Mouse (Mus musculus): Measurements from ENCODE around the gene Ubn1. TPM values are rescaled to one million over a fixed set of nuclear protein-coding genes. Genes with fewer than 3 reads are reported as not detected.

The Ubn1 gene
- polyA plus RNA-seq, 1 experiment from 2014 or later: 15.0 TPM

DNA sequence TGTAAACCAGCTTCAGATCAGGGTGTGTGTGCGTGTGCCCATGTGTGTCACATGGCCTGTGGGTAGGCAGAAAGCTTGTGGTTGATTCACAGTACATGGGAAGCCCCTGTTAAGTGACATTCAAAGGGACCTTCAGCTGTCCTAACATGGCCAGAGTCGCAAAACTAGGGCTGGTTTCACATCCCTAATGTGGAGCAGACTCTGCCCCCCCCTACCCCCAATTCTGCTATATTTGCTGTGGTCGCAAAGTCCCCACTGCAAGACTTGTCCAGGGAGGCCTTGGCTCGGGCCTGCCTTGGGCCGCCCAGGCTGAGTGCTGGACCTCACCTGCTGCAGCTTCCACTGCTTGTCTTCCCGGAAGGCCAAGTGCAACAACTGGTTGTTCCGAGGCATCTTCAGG lies 38.6 kb upstream of the Ubn1 start:
- H3K36me3 ChIP-seq (ENCODE audit: insufficient read depth, low read length): 0 out of 2 replicates have a peak, but pooled peaks cover 7% of the 10 kb centered on the region
- ATAC-seq: no peak
- no peak for DNase-seq (ENCODE audit: low spot score)
- WGBS: 79% methylated on average over 7 of the region's 7 CpGs
- TF ChIP-seq CTCF (IDR thresholded peaks at IDR 0.05) (no peak), EP300 (IDR thresholded peaks at IDR 0.05) (no peak)
- no peaks in the 10 kb centered on the region for H3K9me3 ChIP-seq (ENCODE audit: low read length)
- no peak overlapping the region for H3K4me2 ChIP-seq (replicated peaks; ENCODE audit: low read depth, low read length)
- H3K4me3 ChIP-seq (ENCODE audit: low read depth, low read length): no peak overlapping the region
- H3K9ac ChIP-seq (replicated peaks; ENCODE audit: low read depth): no peak overlapping the region
- no peaks in the 10 kb centered on the region for H3K27me3 ChIP-seq (replicated peaks; ENCODE audit: insufficient read depth, low read length)
- H3K27ac ChIP-seq (ENCODE audit: low read length): no peak overlapping the region
- peaks cover 9% of the 10 kb centered on the region; the same call in 1 of the 2 replicates for H3K4me1 ChIP-seq (ENCODE audit: insufficient read depth, low read depth, low read length)

DNA sequence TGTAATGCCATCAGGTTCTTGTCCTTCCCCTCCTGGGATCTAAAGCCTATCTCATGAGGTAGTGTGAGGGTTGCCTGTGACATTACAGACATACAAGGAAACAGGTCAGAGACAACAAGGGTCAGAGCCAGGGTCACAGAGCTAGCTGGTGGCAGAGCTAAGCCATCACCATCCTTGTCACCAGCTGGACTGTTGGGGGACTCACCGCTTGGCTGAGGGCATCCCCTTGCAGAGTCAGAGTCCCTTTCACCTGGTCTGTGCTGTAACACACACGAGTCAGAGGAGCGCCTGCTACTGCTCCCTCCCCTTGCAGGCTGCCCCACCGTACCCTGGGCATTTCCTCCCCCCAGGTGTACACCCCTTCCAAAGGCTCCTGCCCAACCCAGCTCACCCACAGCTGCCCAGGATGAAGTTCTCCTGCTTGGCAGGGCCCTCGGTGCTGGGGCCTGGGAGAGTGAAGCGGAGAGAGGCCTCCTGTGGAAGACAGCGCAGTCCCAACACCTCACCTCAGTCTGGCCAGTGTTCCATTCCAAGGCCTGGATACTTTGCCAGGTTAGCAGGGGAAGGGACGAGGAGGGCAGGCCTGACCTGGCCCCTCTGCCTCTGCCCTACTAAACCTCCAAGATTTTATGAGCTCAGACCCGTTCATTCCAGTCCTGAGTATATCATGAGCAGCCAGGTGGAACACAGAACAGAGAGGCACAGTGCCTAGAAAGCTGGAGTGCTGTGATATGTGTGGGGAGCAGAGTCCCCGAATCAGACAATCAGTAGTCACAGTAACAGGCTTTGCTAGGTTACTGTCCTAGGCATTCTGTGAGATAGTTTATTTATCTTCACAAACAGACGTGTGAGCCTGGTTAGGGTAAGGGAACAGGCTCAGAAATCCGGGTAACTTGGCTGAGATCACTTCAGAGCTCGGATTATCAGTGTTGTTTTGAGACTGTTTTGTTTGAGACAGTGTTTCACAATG lies 37.5 kb upstream of the Ubn1 start:
- ATAC-seq (no peak), DNase-seq (ENCODE audit: low spot score) (no peak)
- Histone ChIP-seq H3K27ac (ENCODE audit: low read length) (no peak overlapping the region), H3K27me3 (replicated peaks; ENCODE audit: insufficient read depth, low read length) (no peaks in the 10 kb centered on the region), H3K36me3 (ENCODE audit: insufficient read depth, low read length) (peaks cover 11% of the 10 kb centered on the region; the same call in 1 of the 2 replicates), H3K4me3 (ENCODE audit: low read depth, low read length) (peak overlapping the region; percentile 65), H3K4me1 (ENCODE audit: insufficient read depth, low read depth, low read length) (peaks cover 9% of the 10 kb centered on the region; the same call in 1 of the 2 replicates), H3K9ac (replicated peaks; ENCODE audit: low read depth) (peak overlapping the region; percentile 39; the same call in 1 of the 2 replicates), H3K4me2 (replicated peaks; ENCODE audit: low read depth, low read length) (peak overlapping the region; percentile 87), H3K9me3 (ENCODE audit: low read length) (no peaks in the 10 kb centered on the region)
- WGBS: 40% methylated on average over 13 of the region's 13 CpGs
- TF ChIP-seq CTCF (IDR thresholded peaks at IDR 0.05): no peak
- TF ChIP-seq EP300 (IDR thresholded peaks at IDR 0.05): no peak

DNA sequence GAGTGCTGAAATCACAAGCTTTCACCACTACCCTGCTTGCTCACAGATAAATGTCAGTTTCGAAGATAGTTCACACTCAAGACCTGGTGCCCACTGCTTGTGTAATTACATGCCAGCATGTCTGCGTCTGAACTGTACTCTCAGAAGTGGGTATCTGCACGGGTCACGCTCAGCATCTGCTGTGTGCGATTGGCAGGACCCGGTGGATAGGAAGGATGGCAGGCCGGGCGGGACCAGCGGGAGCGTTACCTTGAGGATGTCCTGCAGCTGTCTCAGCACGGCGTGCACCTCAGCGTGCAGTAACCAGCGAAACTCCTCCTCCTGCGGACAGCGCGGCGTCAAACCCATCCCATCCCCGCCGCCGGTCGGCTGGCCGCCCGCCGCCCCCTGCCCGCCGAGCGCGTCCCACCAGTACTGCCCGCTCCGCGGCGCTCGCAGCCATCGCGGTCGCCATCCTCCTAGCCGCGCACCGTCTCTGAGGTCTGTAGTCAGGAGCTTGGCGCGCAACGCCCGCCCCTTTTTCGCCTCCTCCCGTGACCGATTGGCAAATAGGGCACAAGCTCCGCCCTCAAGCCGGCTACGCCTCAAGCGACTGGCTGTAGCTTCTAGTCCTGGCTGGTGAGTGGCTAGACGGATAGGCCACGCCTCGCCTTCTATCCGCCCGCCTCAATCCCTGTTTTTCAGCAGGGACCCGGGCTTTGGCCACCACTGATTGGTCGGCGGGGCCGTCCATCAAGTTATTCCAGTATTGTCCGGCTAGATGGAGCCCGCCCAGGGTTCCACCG lies 36.6 kb upstream of the Ubn1 start, which contains the start of gene Rogdi:
TSS of gene Rogdi (minus strand) at position 500 of the 785 bp plus-strand sequence.
- H3K9me3 ChIP-seq (ENCODE audit: low read length): no peaks in the 10 kb centered on the region
- H3K27ac ChIP-seq (ENCODE audit: low read length): peak within 1 kb of the TSS; percentile 43; the same call in 1 of the 2 replicates
- peaks cover 20% of the 10 kb centered on the region for H3K36me3 ChIP-seq (ENCODE audit: insufficient read depth, low read length)
- H3K4me3 ChIP-seq (ENCODE audit: low read depth, low read length): peak within 1 kb of the TSS; percentile 65
- peak within 1 kb of the TSS; percentile 39; the same call in 1 of the 2 replicates for H3K9ac ChIP-seq (replicated peaks; ENCODE audit: low read depth)
- TF ChIP-seq CTCF (IDR thresholded peaks at IDR 0.05): peak; percentile 50
- no peak for TF ChIP-seq EP300 (IDR thresholded peaks at IDR 0.05)
- DNase-seq (ENCODE audit: low spot score): peak; percentile 100
- under 1% methylated on average over 61 of the region's 63 CpGs for WGBS
- ATAC-seq: peak; percentile 99
- H3K4me2 ChIP-seq (replicated peaks; ENCODE audit: low read depth, low read length): peak within 1 kb of the TSS; percentile 87
- peaks cover 9% of the 10 kb centered on the region; the same call in 1 of the 2 replicates for H3K4me1 ChIP-seq (ENCODE audit: insufficient read depth, low read depth, low read length)
- no peaks in the 10 kb centered on the region for H3K27me3 ChIP-seq (replicated peaks; ENCODE audit: insufficient read depth, low read length)

DNA sequence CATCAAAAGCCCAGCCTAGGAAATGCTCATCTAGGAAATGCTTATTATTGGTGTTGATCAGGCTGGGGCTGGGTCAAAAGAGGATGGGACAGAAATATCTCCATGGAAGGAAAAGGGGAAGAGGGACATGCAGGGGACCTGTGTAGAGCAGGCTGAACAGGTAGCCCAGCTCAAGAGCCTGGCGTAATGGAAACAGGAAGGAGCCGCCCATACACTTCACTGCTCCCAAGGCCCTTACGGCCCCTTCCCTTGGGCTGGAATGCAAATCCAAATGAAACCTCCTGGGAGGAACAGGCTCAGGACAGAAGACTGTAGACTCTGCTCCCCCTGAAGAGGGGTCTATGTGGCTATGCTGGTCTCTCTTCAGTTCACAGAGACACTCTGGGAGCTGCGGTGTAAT lies 35.3 kb upstream of the Ubn1 start:
- DNase-seq (ENCODE audit: low spot score) (peak; percentile 68), ATAC-seq (no peak)
- H3K27ac ChIP-seq (ENCODE audit: low read length): 0 out of 2 replicates have a peak overlapping the region, but pooled peaks have one; percentile 26
- H3K9me3 ChIP-seq (ENCODE audit: low read length): no peaks in the 10 kb centered on the region
- no peak overlapping the region for H3K4me3 ChIP-seq (ENCODE audit: low read depth, low read length)
- peaks cover 33% of the 10 kb centered on the region for H3K36me3 ChIP-seq (ENCODE audit: insufficient read depth, low read length)
- no peaks in the 10 kb centered on the region for H3K27me3 ChIP-seq (replicated peaks; ENCODE audit: insufficient read depth, low read length)
- 60% methylated on average over 4 of the region's 4 CpGs for WGBS
- H3K4me2 ChIP-seq (replicated peaks; ENCODE audit: low read depth, low read length): no peak overlapping the region
- TF ChIP-seq CTCF (IDR thresholded peaks at IDR 0.05) (no peak), EP300 (IDR thresholded peaks at IDR 0.05) (peak; percentile 28)
- peaks cover 9% of the 10 kb centered on the region; the same call in 1 of the 2 replicates for H3K4me1 ChIP-seq (ENCODE audit: insufficient read depth, low read depth, low read length)
- no peak overlapping the region for H3K9ac ChIP-seq (replicated peaks; ENCODE audit: low read depth)

DNA sequence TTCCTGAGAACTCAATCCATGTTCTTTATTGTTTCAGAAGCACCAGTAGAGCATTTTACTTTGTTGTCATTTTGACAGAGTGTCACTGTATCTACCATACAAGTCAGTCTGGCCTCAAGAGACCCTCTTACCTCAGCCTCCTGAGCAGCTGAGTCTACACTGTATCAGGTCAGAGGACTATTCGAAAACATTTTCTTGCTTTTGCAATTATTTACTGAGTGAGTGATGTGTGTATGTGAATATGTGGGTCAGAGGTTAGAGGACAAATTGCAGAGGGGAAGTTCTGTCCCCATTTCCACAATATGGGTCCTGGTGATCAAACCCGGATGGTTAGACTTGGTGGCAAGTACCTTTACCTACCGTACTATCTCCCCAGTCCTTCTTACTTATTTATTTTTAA lies 25.8 kb upstream of the Ubn1 start:
- Histone ChIP-seq H3K36me3 (ENCODE audit: insufficient read depth, low read length) (peaks cover 56% of the 10 kb centered on the region), H3K9ac (replicated peaks; ENCODE audit: low read depth) (no peak overlapping the region), H3K9me3 (ENCODE audit: low read length) (no peaks in the 10 kb centered on the region), H3K27me3 (replicated peaks; ENCODE audit: insufficient read depth, low read length) (no peaks in the 10 kb centered on the region), H3K27ac (ENCODE audit: low read length) (no peak overlapping the region), H3K4me2 (replicated peaks; ENCODE audit: low read depth, low read length) (no peak overlapping the region), H3K4me1 (ENCODE audit: insufficient read depth, low read depth, low read length) (no peaks in the 10 kb centered on the region), H3K4me3 (ENCODE audit: low read depth, low read length) (no peak overlapping the region)
- TF ChIP-seq EP300 (IDR thresholded peaks at IDR 0.05): no peak
- ATAC-seq (no peak), DNase-seq (ENCODE audit: low spot score) (no peak)
- WGBS: 95% methylated on average over 3 of the region's 3 CpGs

DNA sequence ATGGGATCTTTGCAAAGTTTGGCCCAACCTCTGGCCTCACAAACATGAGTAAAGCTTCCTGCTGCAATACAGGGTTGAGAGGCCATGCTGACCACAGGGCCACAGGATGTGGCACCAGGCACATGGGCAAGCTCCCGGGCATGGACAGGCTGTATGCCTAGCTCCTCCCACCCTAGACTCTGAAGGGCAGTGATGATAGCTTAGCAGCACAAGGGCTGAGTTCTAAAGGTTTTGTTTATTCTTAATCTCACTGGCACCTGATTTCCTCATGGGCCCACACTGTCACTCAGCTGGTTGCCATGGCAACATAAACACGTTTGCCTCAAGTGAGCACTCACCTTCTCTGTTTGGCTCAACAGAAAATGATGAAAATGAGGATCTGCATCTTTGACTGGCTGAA lies 20.0 kb upstream of the Ubn1 start:
- WGBS: 35% methylated on average over 2 of the region's 2 CpGs
- TF ChIP-seq EP300 (IDR thresholded peaks at IDR 0.05): no peak
- no peak for TF ChIP-seq CTCF (IDR thresholded peaks at IDR 0.05)
- H3K9me3 ChIP-seq (ENCODE audit: low read length): no peaks in the 10 kb centered on the region
- H3K4me3 ChIP-seq (ENCODE audit: low read depth, low read length): no peak overlapping the region
- no peak overlapping the region for H3K4me2 ChIP-seq (replicated peaks; ENCODE audit: low read depth, low read length)
- no peak overlapping the region for H3K27ac ChIP-seq (ENCODE audit: low read length)
- H3K9ac ChIP-seq (replicated peaks; ENCODE audit: low read depth): no peak overlapping the region
- no peaks in the 10 kb centered on the region for H3K27me3 ChIP-seq (replicated peaks; ENCODE audit: insufficient read depth, low read length)
- ATAC-seq (peak; percentile 91), DNase-seq (ENCODE audit: low spot score) (peak; percentile 76)
- H3K36me3 ChIP-seq (ENCODE audit: insufficient read depth, low read length): peaks cover 72% of the 10 kb centered on the region
- H3K4me1 ChIP-seq (ENCODE audit: insufficient read depth, low read depth, low read length): no peaks in the 10 kb centered on the region

Data from lung, postnatal 0 days (tissue).